8 mouse cellular contexts compared by ENCODE assay signal in genomic region chr8:71456906-71457305, GRCm38 (mm10). TPM values are rescaled to one million over a fixed set of nuclear protein-coding genes. Genes with fewer than 3 reads are reported as not detected.
DNase-seq lines count a peak whose midpoint lies in the region; ATAC-seq and TF ChIP-seq lines count a peak whose summit lies in the region.
"Had no signal": no experiment of that assay in that cellular context is flagged by ENCODE, and none has a peak within 500 bp of the region (broad histone marks: within the 10 kb centered on the region; RNA-seq: fewer than 3 reads in every experiment).

No protein-coding gene starts in this region.

- no peak overlapping the region for H3K27ac ChIP-seq in intestine, embryonic 14.5 days (ENCODE audit: low read depth)
- no peak overlapping the region for H3K27ac ChIP-seq in intestine, postnatal 0 days (ENCODE audit: low read depth, low read length)
- no peak overlapping the region for H3K27ac ChIP-seq in intestine, embryonic 15.5 days
- H3K27ac ChIP-seq: hindbrain, embryonic 15.5 days had no signal

- TF ChIP-seq CTCF in intestine, postnatal 0 days (IDR thresholded peaks at IDR 0.05; ENCODE audit: low read depth): no peak

- H3K36me3 ChIP-seq in intestine, embryonic 14.5 days (ENCODE audit: control insufficient read depth, insufficient read depth, low read length): peaks cover 21% of the 10 kb centered on the region
- no peaks in the 10 kb centered on the region; the same call in 1 of the 2 replicates for H3K36me3 ChIP-seq in intestine, postnatal 0 days (ENCODE audit: control insufficient read depth, insufficient read depth)
- peaks cover 14% of the 10 kb centered on the region for H3K36me3 ChIP-seq in intestine, embryonic 15.5 days

- H3K9ac ChIP-seq in intestine, embryonic 14.5 days (ENCODE audit: low read length): no peak overlapping the region
- H3K9ac ChIP-seq in intestine, postnatal 0 days (ENCODE audit: low read depth, low read length): no peak overlapping the region
- no peak overlapping the region for H3K9ac ChIP-seq in intestine, embryonic 15.5 days
- H3K9ac ChIP-seq: hindbrain, embryonic 15.5 days had no signal

- no peaks in the 10 kb centered on the region for H3K27me3 ChIP-seq in intestine, embryonic 14.5 days (replicated peaks; ENCODE audit: control insufficient read depth, insufficient read depth, low read length)
- no peaks in the 10 kb centered on the region for H3K27me3 ChIP-seq in intestine, postnatal 0 days (replicated peaks; ENCODE audit: control insufficient read depth, insufficient read depth, low read length)
- H3K27me3 ChIP-seq in intestine, embryonic 15.5 days (replicated peaks): no peaks in the 10 kb centered on the region
- H3K27me3 ChIP-seq: hindbrain, embryonic 15.5 days had no signal

- no peaks in the 10 kb centered on the region for H3K9me3 ChIP-seq in intestine, embryonic 14.5 days (ENCODE audit: control insufficient read depth, low read length)
- H3K9me3 ChIP-seq in intestine, postnatal 0 days (ENCODE audit: control insufficient read depth): no peaks in the 10 kb centered on the region
- H3K9me3 ChIP-seq in intestine, embryonic 15.5 days: no peaks in the 10 kb centered on the region
- H3K9me3 ChIP-seq: hindbrain, embryonic 15.5 days had no signal

- 0 out of 2 replicates have a peak, but pooled peaks have one; percentile 51 for ATAC-seq in intestine, embryonic 14.5 days (replicated peaks; ENCODE audit: low FRiP score, low TSS enrichment, low read depth)
- no peak for ATAC-seq in intestine, postnatal 0 days
- ATAC-seq in intestine, embryonic 15.5 days: peak; percentile 54

- peak; percentile 51 for DNase-seq in intestine, embryonic 14.5 days (ENCODE audit: low spot score)
- DNase-seq in urinary bladder, adult 2 months (ENCODE audit: low spot score): peak; percentile 16
- DNase-seq in urinary bladder, adult 18-20 months (ENCODE audit: low spot score in 2 of 2): no peak
- no peak for DNase-seq in layer of hippocampus, adult 9-11 months
- no peak for DNase-seq in thymus, postnatal 14 days

- no peaks in the 10 kb centered on the region for H3K4me1 ChIP-seq in intestine, embryonic 14.5 days (replicated peaks; ENCODE audit: control insufficient read depth, insufficient read depth, low read length)
- no peaks in the 10 kb centered on the region for H3K4me1 ChIP-seq in intestine, postnatal 0 days (replicated peaks; ENCODE audit: control insufficient read depth, insufficient read depth, low read length)
- H3K4me1 ChIP-seq in intestine, embryonic 15.5 days (replicated peaks): no peaks in the 10 kb centered on the region

- no peak overlapping the region for H3K4me3 ChIP-seq in intestine, embryonic 14.5 days (ENCODE audit: low read depth, low read length)
- H3K4me3 ChIP-seq in intestine, postnatal 0 days (ENCODE audit: low read depth, low read length): no peak overlapping the region
- no peak overlapping the region for H3K4me3 ChIP-seq in intestine, embryonic 15.5 days (replicated peaks)
- H3K4me3 ChIP-seq: hindbrain, embryonic 15.5 days had no signal

- 39% methylated on average over 22 of the region's 22 CpGs for WGBS in intestine, embryonic 14.5 days
- WGBS in intestine, postnatal 0 days: 42% methylated on average over 22 of the region's 22 CpGs
- WGBS in intestine, embryonic 15.5 days: 48% methylated on average over 22 of the region's 22 CpGs

- no peak overlapping the region for H3K4me2 ChIP-seq in intestine, embryonic 14.5 days (ENCODE audit: low read length)
- H3K4me2 ChIP-seq in intestine, postnatal 0 days (replicated peaks; ENCODE audit: low read depth): no peak overlapping the region
- no peak overlapping the region for H3K4me2 ChIP-seq in intestine, embryonic 15.5 days (replicated peaks)
- H3K4me2 ChIP-seq: hindbrain, embryonic 15.5 days had no signal

RNA-seq across cellular contexts. Expression of gene Abhd8, which starts 6.5 kb away (rescaled TPM):
- polyA plus RNA-seq in intestine, embryonic 14.5 days (2014; fragmentation: Nextera tagmentation; extraction: Ambion mirVana): 29.4 and 30.8 TPM in 2 replicates
- 15.2 and 15.9 TPM in 2 replicates for polyA plus RNA-seq in intestine, postnatal 0 days (2015; fragmentation: Nextera tagmentation; extraction: Ambion mirVana)
- 43.8 and 49.5 TPM in 2 replicates for polyA plus RNA-seq in urinary bladder, adult 2 months (2012; rRNA removed)
- polyA plus RNA-seq in intestine, embryonic 15.5 days (2015; fragmentation: Nextera tagmentation; extraction: Ambion mirVana): 34.6 and 37.5 TPM in 2 replicates

RNA-seq across cellular contexts. Expression of gene Mrpl34, which starts 7.9 kb away (rescaled TPM):
- 183 and 191 TPM in 2 replicates for polyA plus RNA-seq in intestine, embryonic 14.5 days (2014; fragmentation: Nextera tagmentation; extraction: Ambion mirVana)
- polyA plus RNA-seq in intestine, postnatal 0 days (2015; fragmentation: Nextera tagmentation; extraction: Ambion mirVana): 187 and 190 TPM in 2 replicates
- polyA plus RNA-seq in urinary bladder, adult 2 months (2012; rRNA removed): 38.5 and 45.3 TPM in 2 replicates
- polyA plus RNA-seq in intestine, embryonic 15.5 days (2015; fragmentation: Nextera tagmentation; extraction: Ambion mirVana): 199 and 214 TPM in 2 replicates

RNA-seq across cellular contexts. Expression of gene Dda1, which starts 12.1 kb away (rescaled TPM):
- 102 TPM in 2 replicates for polyA plus RNA-seq in intestine, embryonic 14.5 days (2014; fragmentation: Nextera tagmentation; extraction: Ambion mirVana)
- 82.8 and 91.7 TPM in 2 replicates for polyA plus RNA-seq in intestine, postnatal 0 days (2015; fragmentation: Nextera tagmentation; extraction: Ambion mirVana)
- polyA plus RNA-seq in urinary bladder, adult 2 months (2012; rRNA removed): 56.7 and 67.3 TPM in 2 replicates
- 90.2 and 91.3 TPM in 2 replicates for polyA plus RNA-seq in intestine, embryonic 15.5 days (2015; fragmentation: Nextera tagmentation; extraction: Ambion mirVana)

RNA-seq across cellular contexts. Expression of gene Ano8, which starts 28.9 kb away (rescaled TPM):
- polyA plus RNA-seq in intestine, embryonic 14.5 days (2014; fragmentation: Nextera tagmentation; extraction: Ambion mirVana): 1.2 and 1.7 TPM in 2 replicates
- polyA plus RNA-seq in intestine, postnatal 0 days (2015; fragmentation: Nextera tagmentation; extraction: Ambion mirVana): 0.54 and 0.74 TPM in 2 replicates
- polyA plus RNA-seq in urinary bladder, adult 2 months (2012; rRNA removed): 22.1 and 23.9 TPM in 2 replicates
- 1.4 TPM in 2 replicates for polyA plus RNA-seq in intestine, embryonic 15.5 days (2015; fragmentation: Nextera tagmentation; extraction: Ambion mirVana)

RNA-seq across cellular contexts. Expression of gene Gtpbp3, which starts 31.0 kb away (rescaled TPM):
- polyA plus RNA-seq in intestine, embryonic 14.5 days (2014; fragmentation: Nextera tagmentation; extraction: Ambion mirVana): 6.1 and 6.2 TPM in 2 replicates
- polyA plus RNA-seq in intestine, postnatal 0 days (2015; fragmentation: Nextera tagmentation; extraction: Ambion mirVana): 6.3 and 6.6 TPM in 2 replicates
- polyA plus RNA-seq in urinary bladder, adult 2 months (2012; rRNA removed): 21.9 and 25.5 TPM in 2 replicates
- polyA plus RNA-seq in intestine, embryonic 15.5 days (2015; fragmentation: Nextera tagmentation; extraction: Ambion mirVana): 13.6 and 16.3 TPM in 2 replicates

Comparison
In these comparisons a context has a peak if more than half of its experiments do, and no peak if none do; other contexts are left out.
1. DNase-seq: peak in intestine, embryonic 14.5 days (single experiment) and urinary bladder, adult 2 months (single experiment); none in urinary bladder, adult 18-20 months (0 of 2), layer of hippocampus, adult 9-11 months (single experiment) and thymus, postnatal 14 days (single experiment).